Mouse (Mus musculus): ENCODE data around the gene Rin3. TPM values are rescaled to one million over a fixed set of nuclear protein-coding genes. Genes with fewer than 3 reads are reported as not detected.

The Rin3 gene
- polyA plus RNA-seq, 1 experiment from 2014 or later, result 2.8 TPM

GRCm38 (mm10) chr12:102345031-102345815, 62.4 kb downstream of the Rin3 start:
- Histone ChIP-seq H3K4me1 (0 out of 2 replicates have a peak, but pooled peaks cover 3% of the 10 kb centered on the region), H3K4me3 (no peak overlapping the region), H3K4me2 (no peak overlapping the region), H3K27ac (no peak overlapping the region), H3K36me3 (replicated peaks) (no peaks in the 10 kb centered on the region), H3K9me3 (no peaks in the 10 kb centered on the region), H3K9ac (no peak overlapping the region), H3K27me3 (replicated peaks) (no peaks in the 10 kb centered on the region)
- ATAC-seq (replicated peaks), result no peak
- 81% methylated on average over 14 of the region's 14 CpGs for WGBS

DNA sequence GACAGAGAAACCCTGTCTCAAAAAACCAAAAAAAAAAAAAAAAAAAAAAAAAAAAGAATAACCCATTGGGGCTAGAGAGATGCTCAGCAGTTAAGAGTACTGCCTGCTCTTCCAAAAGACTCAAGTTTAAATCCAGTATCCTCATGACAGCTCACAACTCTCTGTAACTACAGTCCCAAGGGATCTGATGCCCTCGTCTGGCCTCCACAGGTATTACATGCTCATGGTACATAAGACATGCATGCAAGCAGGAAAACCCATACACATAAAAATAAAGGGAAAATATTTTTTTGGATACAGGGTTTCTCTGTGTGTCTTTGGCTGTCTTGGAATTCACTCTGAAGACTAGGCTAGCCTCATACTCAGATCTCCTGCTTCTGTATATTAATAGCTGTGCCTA, 63.7 kb downstream of the Rin3 start:
- no peaks in the 10 kb centered on the region for H3K27me3 ChIP-seq (replicated peaks)
- H3K4me3 ChIP-seq, result no peak overlapping the region
- 6% methylated on average over 1 of the region's 1 CpGs for WGBS
- no peak for ATAC-seq (replicated peaks)
- H3K9ac ChIP-seq, result no peak overlapping the region
- H3K4me2 ChIP-seq, result no peak overlapping the region
- H3K27ac ChIP-seq, result no peak overlapping the region
- H3K4me1 ChIP-seq, result 0 out of 2 replicates have a peak, but pooled peaks cover 3% of the 10 kb centered on the region
- H3K9me3 ChIP-seq, result no peaks in the 10 kb centered on the region
- H3K36me3 ChIP-seq (replicated peaks), result no peaks in the 10 kb centered on the region

GRCm38 (mm10) chr12:102348447-102348846, 65.6 kb downstream of the Rin3 start:
- ATAC-seq (replicated peaks), result no peak
- Histone ChIP-seq H3K4me1 (no peaks in the 10 kb centered on the region), H3K27ac (no peak overlapping the region), H3K9ac (no peak overlapping the region), H3K9me3 (no peaks in the 10 kb centered on the region), H3K27me3 (replicated peaks) (no peaks in the 10 kb centered on the region), H3K4me2 (no peak overlapping the region), H3K36me3 (replicated peaks) (no peaks in the 10 kb centered on the region), H3K4me3 (no peak overlapping the region)
- WGBS, result 94% methylated on average over 6 of the region's 6 CpGs

DNA sequence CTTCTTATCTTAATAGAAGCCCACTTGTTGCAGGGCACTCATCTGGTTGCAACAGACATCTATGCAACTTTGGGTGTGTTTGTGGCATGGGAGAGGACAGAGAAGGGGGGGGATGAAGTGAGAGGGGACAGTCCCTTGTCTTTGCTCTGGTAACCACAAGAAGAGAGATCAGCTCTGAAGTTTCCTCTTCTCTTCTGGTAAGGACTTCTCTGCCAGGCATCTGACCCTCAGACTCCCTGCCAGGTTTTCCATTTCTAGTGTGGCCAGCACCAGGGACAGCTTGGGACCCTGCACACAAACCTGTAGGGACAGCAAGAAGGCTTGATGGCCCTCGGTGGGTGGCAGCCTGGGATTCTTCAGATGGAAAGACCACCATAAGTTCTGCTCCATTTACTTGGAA, 68.1 kb downstream of the Rin3 start:
- no peak overlapping the region for H3K4me3 ChIP-seq
- no peaks in the 10 kb centered on the region for H3K4me1 ChIP-seq
- H3K36me3 ChIP-seq (replicated peaks), result no peaks in the 10 kb centered on the region
- H3K27ac ChIP-seq, result no peak overlapping the region
- no peak overlapping the region for H3K9ac ChIP-seq
- no peaks in the 10 kb centered on the region for H3K9me3 ChIP-seq
- 89% methylated on average over 1 of the region's 1 CpGs for WGBS
- no peak for ATAC-seq (replicated peaks)
- no peaks in the 10 kb centered on the region for H3K27me3 ChIP-seq (replicated peaks)
- no peak overlapping the region for H3K4me2 ChIP-seq

DNA sequence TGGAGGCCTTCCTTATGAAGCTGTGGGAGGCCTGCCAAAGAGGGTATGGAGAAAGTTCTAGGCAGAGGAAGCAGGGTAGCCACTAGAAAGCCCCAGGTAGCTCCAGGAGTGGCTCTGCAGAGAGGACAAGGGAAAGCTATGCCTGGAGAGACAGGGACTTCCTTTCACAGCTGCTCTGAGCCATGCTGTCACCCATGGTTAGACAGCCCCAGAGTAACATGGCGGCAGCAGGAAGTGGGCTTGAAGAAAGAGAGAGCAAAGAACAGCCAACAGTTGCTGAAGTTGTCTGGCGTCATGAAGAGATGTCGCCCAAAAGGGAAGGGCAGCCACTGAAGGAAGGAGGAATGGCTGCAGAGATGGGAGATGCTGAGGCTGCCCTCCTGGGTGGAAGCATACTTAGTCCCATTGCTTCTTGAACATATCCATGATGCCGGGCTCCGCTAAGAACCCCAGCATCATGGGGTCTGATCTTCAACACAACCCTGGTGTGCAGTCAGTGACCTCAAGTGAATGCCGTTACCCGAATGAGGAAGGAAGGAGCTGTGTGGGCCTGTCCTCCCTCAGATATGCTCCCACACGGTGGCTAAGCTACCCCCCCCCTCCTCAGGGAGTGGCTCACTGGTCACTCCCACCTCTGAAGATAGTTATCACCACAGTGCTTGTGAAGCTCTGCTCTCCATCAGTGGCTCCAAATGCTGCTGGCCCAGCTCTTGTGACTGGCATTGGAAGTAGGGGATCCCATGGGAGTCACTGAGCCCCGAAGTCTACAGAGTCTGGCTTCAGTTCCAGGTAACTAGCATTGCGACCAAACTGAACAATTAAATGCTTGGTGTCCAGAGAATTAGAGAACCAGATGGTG, 71.5 kb downstream of the Rin3 start:
- no peak for ATAC-seq (replicated peaks)
- Histone ChIP-seq H3K4me3 (no peak overlapping the region), H3K27me3 (replicated peaks) (no peaks in the 10 kb centered on the region), H3K4me2 (no peak overlapping the region), H3K4me1 (no peaks in the 10 kb centered on the region), H3K9me3 (no peaks in the 10 kb centered on the region), H3K27ac (no peak overlapping the region), H3K9ac (no peak overlapping the region), H3K36me3 (replicated peaks) (no peaks in the 10 kb centered on the region)
- 84% methylated on average over 10 of the region's 10 CpGs for WGBS

DNA sequence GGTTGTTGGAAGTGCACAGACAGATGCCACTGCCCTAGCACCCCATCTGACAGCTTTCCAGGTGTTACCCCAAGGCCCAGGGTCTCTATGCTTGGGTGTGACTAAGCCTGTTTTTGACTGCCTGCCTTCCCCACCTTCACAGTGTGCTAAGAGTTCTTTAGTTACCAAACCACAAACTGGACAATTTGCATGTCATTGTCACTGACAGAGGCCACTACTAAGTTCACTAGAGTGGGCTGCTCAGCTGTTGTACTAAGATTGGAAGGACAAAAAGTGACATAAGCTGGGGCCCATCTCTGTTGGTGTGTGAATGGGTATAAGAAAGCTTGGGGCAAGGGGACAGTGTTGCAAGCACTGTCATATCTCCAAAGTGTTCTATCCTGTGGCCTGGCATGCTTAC, 72.9 kb downstream of the Rin3 start:
- H3K27ac ChIP-seq, result no peak overlapping the region
- H3K4me1 ChIP-seq, result no peaks in the 10 kb centered on the region
- no peak overlapping the region for H3K9ac ChIP-seq
- no peak overlapping the region for H3K4me3 ChIP-seq
- no peaks in the 10 kb centered on the region for H3K27me3 ChIP-seq (replicated peaks)
- no peaks in the 10 kb centered on the region for H3K36me3 ChIP-seq (replicated peaks)
- ATAC-seq (replicated peaks), result no peak
- no peak overlapping the region for H3K4me2 ChIP-seq
- H3K9me3 ChIP-seq, result no peaks in the 10 kb centered on the region

GRCm38 (mm10) chr12:102356781-102357180, 73.9 kb downstream of the Rin3 start:
- Histone ChIP-seq H3K27ac (no peak overlapping the region), H3K4me3 (no peak overlapping the region), H3K27me3 (replicated peaks) (no peaks in the 10 kb centered on the region), H3K4me1 (no peaks in the 10 kb centered on the region), H3K4me2 (no peak overlapping the region), H3K9ac (no peak overlapping the region), H3K36me3 (replicated peaks) (no peaks in the 10 kb centered on the region), H3K9me3 (no peaks in the 10 kb centered on the region)
- 97% methylated on average over 1 of the region's 1 CpGs for WGBS
- no peak for ATAC-seq (replicated peaks)

- Histone ChIP-seq H3K4me1 (no peaks in the 10 kb centered on the region), H3K36me3 (replicated peaks) (no peaks in the 10 kb centered on the region), H3K9me3 (no peaks in the 10 kb centered on the region), H3K9ac (no peak overlapping the region), H3K4me2 (no peak overlapping the region), H3K4me3 (no peak overlapping the region), H3K27ac (no peak overlapping the region), H3K27me3 (replicated peaks) (no peaks in the 10 kb centered on the region)
- 92% methylated on average over 4 of the region's 4 CpGs for WGBS
- no peak for ATAC-seq (replicated peaks)
Measured at GRCm38 (mm10) chr12:102359390-102359789, 76.5 kb downstream of the Rin3 start.

DNA sequence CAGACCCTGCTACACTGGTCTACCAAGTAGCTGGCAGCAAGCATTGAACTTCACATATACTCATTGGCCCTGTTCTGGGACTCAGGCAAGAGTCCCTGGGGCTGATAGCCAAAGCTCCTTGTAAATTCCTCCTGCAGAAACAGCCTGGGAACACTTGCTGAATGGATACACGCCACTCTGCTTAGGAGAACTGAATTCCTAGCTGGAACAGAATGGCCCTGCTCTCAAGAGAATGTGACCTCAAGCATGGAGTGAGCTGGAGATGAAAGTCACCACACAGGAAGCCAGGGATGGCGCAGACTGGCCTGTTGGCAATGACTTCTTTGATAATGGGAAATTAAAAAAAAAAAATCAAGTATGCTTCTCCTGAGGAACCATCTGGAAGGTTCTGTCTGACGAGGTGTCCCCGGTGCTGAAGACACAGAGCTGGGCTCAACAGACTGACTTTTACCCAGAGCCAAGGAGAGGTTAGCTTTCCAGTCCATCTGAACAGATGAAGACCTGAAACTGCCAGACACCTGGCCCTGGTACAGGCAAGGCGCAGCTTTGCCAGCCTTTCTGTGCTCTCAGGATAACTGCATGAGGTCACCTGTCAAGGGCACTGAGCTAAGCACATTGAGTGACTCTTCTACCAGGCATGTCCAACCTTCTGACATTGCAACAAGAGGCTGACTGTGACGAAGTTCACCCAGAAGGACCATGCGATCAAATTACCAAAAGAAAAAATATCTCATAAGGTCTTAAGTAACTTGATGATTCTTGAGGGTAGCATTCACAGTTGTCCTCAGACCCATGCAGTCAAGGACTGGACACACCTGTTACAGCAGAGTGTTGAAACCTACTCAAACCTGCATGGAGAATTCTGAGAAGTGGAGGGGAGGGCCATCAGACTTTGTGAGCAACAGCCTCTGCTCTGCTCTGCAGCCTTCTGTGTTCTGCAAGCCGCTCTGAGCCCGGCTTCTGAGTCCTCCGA, 78.6 kb downstream of the Rin3 start:
- no peak overlapping the region for H3K4me2 ChIP-seq
- no peak overlapping the region for H3K9ac ChIP-seq
- H3K4me3 ChIP-seq, result no peak overlapping the region
- 88% methylated on average over 10 of the region's 10 CpGs for WGBS
- H3K9me3 ChIP-seq, result no peaks in the 10 kb centered on the region
- no peaks in the 10 kb centered on the region for H3K36me3 ChIP-seq (replicated peaks)
- no peak overlapping the region for H3K27ac ChIP-seq
- no peak for ATAC-seq (replicated peaks)
- H3K4me1 ChIP-seq, result no peaks in the 10 kb centered on the region
- no peaks in the 10 kb centered on the region for H3K27me3 ChIP-seq (replicated peaks)

GRCm38 (mm10) chr12:102365016-102365415, 82.2 kb downstream of the Rin3 start:
- H3K4me3 ChIP-seq, result no peak overlapping the region
- no peaks in the 10 kb centered on the region for H3K4me1 ChIP-seq
- no peaks in the 10 kb centered on the region for H3K9me3 ChIP-seq
- 95% methylated on average over 7 of the region's 7 CpGs for WGBS
- H3K27me3 ChIP-seq (replicated peaks), result no peaks in the 10 kb centered on the region
- no peak overlapping the region for H3K4me2 ChIP-seq
- no peak overlapping the region for H3K9ac ChIP-seq
- H3K36me3 ChIP-seq (replicated peaks), result no peaks in the 10 kb centered on the region
- no peak for ATAC-seq (replicated peaks)
- H3K27ac ChIP-seq, result no peak overlapping the region

DNA sequence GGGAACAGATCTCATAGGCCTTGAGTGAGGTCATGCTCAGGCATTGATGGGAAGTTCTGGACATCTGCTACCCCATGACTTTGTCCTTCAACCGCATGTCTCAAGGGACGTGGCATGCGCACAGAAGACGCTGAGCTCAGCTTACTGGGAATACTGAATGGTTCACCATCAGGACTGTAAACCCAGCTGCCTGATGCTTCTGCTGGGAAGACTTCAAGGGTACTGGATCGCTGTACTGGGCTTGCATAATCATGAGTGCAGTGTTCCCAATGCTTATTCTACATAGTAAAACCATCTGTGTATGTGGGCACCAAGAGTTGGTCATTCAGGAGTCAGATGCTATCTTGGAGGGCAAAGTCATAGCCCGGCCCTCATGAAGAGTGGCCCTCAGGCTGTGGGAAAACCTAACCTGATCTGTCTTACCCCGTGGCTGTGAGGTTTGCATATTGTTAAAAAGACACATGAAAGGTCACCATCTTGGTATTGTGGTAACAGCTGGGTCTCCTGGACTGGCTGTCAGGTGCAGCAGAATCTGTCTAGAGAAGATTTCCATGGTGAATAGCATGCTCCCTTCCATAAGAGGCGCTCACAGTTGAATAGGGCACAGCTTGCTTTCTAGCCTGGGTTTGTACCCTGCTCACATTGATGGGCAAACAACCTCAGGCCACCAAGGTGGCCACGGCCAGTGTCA, 83.4 kb downstream of the Rin3 start:
- H3K27ac ChIP-seq, result no peak overlapping the region
- no peak overlapping the region for H3K9ac ChIP-seq
- no peaks in the 10 kb centered on the region for H3K36me3 ChIP-seq (replicated peaks)
- H3K4me3 ChIP-seq, result no peak overlapping the region
- H3K4me2 ChIP-seq, result no peak overlapping the region
- no peak for ATAC-seq (replicated peaks)
- H3K4me1 ChIP-seq, result no peaks in the 10 kb centered on the region
- no peaks in the 10 kb centered on the region for H3K9me3 ChIP-seq
- 91% methylated on average over 9 of the region's 9 CpGs for WGBS
- no peaks in the 10 kb centered on the region for H3K27me3 ChIP-seq (replicated peaks)
